Mouse (Mus musculus) heart, embryonic 11.5 days (tissue): ENCODE data around the gene Cln3. TPM values are rescaled to one million over a fixed set of nuclear protein-coding genes. Genes with fewer than 3 reads are reported as not detected.

Experiments
- ATAC-seq: fragments of 200-750 bp; cut with Nextera tagmentation; replicated peaks from 2 replicates; pipeline ENCODE4 v1.8.0; 2017; ENCODE audit warnings: moderate library complexity; ENCODE audit not compliant: insufficient number of reproducible peaks, low FRiP score, low TSS enrichment
- H3K27ac ChIP-seq: fragments of 300-500 bp; sonication (generic); 2 replicates; pipeline ENCODE4 v1.5.1; 2014; ENCODE audit warnings: mild to moderate bottlenecking, low read depth, low read length
- H3K27me3 ChIP-seq: fragments of 300-500 bp; sonication (generic); 2 replicates; pipeline ENCODE4 v1.6.1; 2014; ENCODE audit warnings: mild to moderate bottlenecking, low read length, mixed read lengths; ENCODE audit not compliant: control insufficient read depth, insufficient read depth
- H3K36me3 ChIP-seq: fragments of 300-500 bp; sonication (generic); 2 replicates; pipeline ENCODE4 v1.6.1; 2014; ENCODE audit warnings: mild to moderate bottlenecking, low read length, moderate library complexity, mixed read lengths; ENCODE audit not compliant: control insufficient read depth, insufficient read depth
- H3K4me1 ChIP-seq: fragments of 300-500 bp; sonication (generic); 2 replicates; pipeline ENCODE4 v1.6.1; 2014; ENCODE audit warnings: low read length; ENCODE audit not compliant: control insufficient read depth, insufficient read depth
- H3K4me2 ChIP-seq: fragments of 300-500 bp; sonication (generic); 2 replicates; pipeline ENCODE4 v1.6.1; 2014; ENCODE audit warnings: mild to moderate bottlenecking, moderate library complexity
- H3K4me3 ChIP-seq: fragments of 300-500 bp; sonication (generic); 2 replicates; pipeline ENCODE4 v1.5.1; 2014; ENCODE audit warnings: low read depth, low read length
- H3K9ac ChIP-seq: fragments of 300-500 bp; sonication (generic); 2 replicates; pipeline ENCODE4 v1.6.1; 2014; ENCODE audit warnings: mild to moderate bottlenecking, low read depth, low read length, moderate library complexity
- H3K9me3 ChIP-seq: fragments of 300-500 bp; sonication (generic); replicated peaks from 2 replicates; pipeline ENCODE4 v1.6.1; 2016; ENCODE audit warnings: low read length; ENCODE audit not compliant: control insufficient read depth
- WGBS: fragments of 180-500 bp; shearing (Covaris S2); extraction: QIAGEN DNeasy Blood & Tissue Kit; methylation state at CpG from one replicate; pipeline ENCODE4 v1.1.7; 2014; ENCODE audit not compliant: insufficient replicate concordance; 5-methylcytosine and 5-hydroxymethylcytosine counted together
- polyA plus RNA-seq: library from polyadenylated mRNA; unstranded; fragments of >200 nt; fragmentation: Nextera tagmentation; extraction: Ambion mirVana; gene quantifications from 2 replicates; pipeline ENCODE4 v1.2.1, GENCODE M21; 2014

Gene Cln3
- polyA plus RNA-seq, 1 experiment from 2014 or later = 19.7 TPM

DNA sequence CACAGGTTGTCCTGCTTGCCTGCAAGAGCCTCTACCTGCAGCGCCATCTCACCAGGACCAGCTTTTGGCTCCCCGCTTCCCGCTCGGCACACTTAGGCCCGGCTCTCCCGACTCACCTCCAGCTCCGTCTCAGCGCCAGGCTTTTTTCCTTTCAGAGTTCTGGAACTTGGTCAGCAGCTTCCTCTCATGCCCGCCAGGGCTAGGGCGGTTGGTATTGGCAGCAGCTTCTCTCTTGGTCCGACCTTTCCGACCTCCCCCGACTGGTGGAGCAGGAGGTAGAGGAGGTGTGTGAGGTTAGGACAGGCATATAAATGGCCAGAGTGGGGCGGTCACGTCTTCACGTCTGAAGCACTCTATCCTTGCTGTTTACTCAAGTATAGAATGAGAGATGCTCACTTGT, 39.2 kb upstream of the Cln3 start:
- peaks cover 3% of the 10 kb centered on the region for H3K4me1 ChIP-seq
- no peak overlapping the region for H3K9ac ChIP-seq
- H3K4me2 ChIP-seq = no peak overlapping the region
- no peak for ATAC-seq
- no peaks in the 10 kb centered on the region for H3K27me3 ChIP-seq
- H3K4me3 ChIP-seq = no peak overlapping the region
- WGBS = 59% methylated on average over 16 of the region's 16 CpGs
- no peak overlapping the region for H3K27ac ChIP-seq
- no peaks in the 10 kb centered on the region for H3K9me3 ChIP-seq
- H3K36me3 ChIP-seq = no peaks in the 10 kb centered on the region

DNA sequence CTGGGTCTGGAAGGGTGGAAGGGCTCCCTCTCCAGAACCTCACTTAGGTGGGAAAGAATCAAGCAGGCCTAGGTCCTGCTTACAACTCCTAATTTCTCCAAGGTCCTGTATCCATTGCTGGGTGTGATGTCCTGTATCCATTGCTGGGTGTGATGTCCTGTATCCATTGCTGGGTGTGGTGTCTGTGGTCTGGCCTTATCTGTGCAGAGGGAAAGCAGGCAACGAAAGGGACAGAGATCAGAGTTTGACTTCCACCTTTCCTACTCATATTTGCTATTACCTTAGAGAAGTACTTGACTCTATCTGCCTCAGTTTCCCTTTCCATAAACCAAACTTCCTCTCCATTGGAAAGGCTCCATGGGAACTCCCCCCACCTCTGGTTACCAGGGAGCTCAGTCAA, 37.8 kb upstream of the Cln3 start:
- peaks cover 3% of the 10 kb centered on the region for H3K4me1 ChIP-seq
- H3K9me3 ChIP-seq = no peaks in the 10 kb centered on the region
- no peaks in the 10 kb centered on the region for H3K27me3 ChIP-seq
- no peak overlapping the region for H3K4me2 ChIP-seq
- 59% methylated on average over 1 of the region's 1 CpGs for WGBS
- no peak overlapping the region for H3K9ac ChIP-seq
- no peaks in the 10 kb centered on the region for H3K36me3 ChIP-seq
- H3K27ac ChIP-seq = no peak overlapping the region
- H3K4me3 ChIP-seq = no peak overlapping the region
- no peak for ATAC-seq

DNA sequence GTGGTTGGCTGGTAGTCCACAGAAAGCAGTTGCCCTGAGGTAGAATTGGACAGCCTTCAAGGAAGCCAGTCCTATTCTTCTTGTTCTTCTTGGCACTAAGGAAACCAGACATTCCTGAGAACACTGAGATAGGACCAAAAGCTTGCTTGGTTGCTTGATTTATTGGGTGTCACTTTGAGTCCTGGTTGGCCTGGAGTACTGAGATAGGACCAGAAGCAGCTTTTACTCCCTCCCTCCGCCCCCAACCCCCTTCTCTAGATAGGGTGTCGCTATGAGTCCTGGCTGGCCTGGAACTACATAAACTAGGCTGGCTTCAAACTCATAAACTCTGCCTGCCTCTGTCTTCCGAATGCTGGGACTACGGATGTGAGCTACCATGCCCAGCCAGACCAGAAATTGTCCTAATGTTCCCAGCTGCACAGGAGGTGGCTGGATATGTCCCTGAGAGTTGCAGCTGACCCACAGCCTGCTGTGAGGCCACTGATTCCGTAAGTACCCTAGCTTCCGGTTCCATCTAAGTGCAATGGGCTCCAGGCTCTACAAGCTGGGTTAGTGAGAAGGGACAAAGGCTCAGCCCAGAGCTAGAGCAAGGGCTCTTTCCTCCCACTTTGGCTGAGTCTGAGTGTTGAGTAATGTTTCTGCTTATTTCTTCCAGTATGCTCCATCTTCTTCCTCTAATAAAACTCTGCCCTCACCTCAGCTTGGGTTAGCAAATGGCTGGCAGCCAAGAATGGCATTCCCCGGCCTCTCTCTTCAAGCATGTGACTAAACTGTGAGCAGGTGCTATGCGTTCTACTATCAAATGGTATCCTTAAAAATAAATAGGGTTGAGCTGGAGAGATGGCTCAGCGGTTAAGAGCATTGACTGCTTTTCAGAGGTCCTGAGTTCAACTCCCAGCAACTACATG, 36.1 kb upstream of the Cln3 start:
- Histone ChIP-seq H3K27ac (no peak overlapping the region), H3K4me3 (no peak overlapping the region), H3K4me1 (peaks cover 3% of the 10 kb centered on the region), H3K27me3 (no peaks in the 10 kb centered on the region), H3K4me2 (no peak overlapping the region), H3K36me3 (no peaks in the 10 kb centered on the region), H3K9ac (no peak overlapping the region), H3K9me3 (no peaks in the 10 kb centered on the region)
- no peak for ATAC-seq
- 68% methylated on average over 9 of the region's 9 CpGs for WGBS

DNA sequence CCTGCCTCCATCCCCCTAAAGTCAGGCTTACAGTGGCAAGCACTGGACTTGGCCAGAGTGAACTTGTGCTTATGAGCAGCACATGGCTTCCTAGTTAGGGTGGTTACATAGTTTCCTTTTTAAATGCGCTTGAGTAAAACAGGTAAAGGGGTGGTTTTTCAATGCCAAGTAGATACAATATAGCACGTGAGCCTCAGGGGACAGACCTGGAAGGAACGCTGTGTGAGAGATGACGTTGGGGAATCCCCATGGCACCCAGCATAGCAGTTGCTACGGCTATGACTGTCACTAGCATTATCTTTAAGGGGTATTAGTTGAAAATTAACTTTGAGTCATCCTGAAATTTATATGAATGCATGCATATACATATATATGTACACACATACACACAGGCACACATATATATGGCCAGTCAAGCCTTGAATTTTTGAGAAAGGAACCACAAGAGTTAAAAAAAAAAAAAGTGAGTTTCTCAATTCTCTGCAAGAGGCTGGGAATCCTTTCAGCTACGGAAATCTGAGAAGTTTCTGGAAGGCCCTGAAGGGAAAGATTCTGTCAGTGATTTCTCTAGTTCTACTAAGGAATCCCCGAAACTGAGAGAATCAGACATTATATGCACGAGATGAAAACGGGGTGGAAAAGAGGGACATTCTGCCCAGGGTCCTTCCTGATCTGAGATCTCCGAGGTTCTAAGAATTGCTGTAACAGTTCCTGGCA, 34.1 kb upstream of the Cln3 start:
- Histone ChIP-seq H3K36me3 (no peaks in the 10 kb centered on the region), H3K4me1 (no peaks in the 10 kb centered on the region), H3K4me2 (no peak overlapping the region), H3K9ac (no peak overlapping the region), H3K9me3 (no peaks in the 10 kb centered on the region), H3K27ac (no peak overlapping the region), H3K4me3 (no peak overlapping the region), H3K27me3 (no peaks in the 10 kb centered on the region)
- 74% methylated on average over 10 of the region's 10 CpGs for WGBS
- ATAC-seq = no peak

- ATAC-seq = no peak
- H3K4me2 ChIP-seq = no peak overlapping the region
- 72% methylated on average over 3 of the region's 3 CpGs for WGBS
Measured at GRCm38 (mm10) chr7:126616707-126617106, 31.1 kb upstream of the Cln3 start.

DNA sequence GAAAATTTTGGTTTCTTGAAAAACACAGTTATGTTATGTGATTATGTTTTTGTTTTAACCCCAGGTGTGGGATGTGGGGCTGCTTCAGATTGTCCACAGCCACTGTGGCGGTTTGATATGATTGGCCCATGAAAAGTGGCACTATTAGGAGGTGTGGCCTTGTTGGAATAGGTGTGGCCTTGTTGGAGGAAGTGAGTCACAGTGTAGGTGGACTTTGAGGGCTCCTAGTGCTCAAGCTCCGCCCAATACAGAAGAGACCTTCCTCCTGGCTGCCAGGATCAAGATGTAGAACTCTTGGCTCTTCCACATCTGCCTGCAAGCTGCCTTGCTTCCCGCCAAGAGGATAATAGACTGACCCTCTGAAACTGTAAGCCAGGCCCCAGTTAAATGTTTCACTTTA, 27.1 kb upstream of the Cln3 start:
- H3K4me3 ChIP-seq = no peak overlapping the region
- ATAC-seq = no peak
- no peaks in the 10 kb centered on the region for H3K9me3 ChIP-seq
- 66% methylated on average over 3 of the region's 3 CpGs for WGBS
- H3K4me1 ChIP-seq = no peaks in the 10 kb centered on the region
- no peak overlapping the region for H3K9ac ChIP-seq
- no peak overlapping the region for H3K4me2 ChIP-seq
- no peaks in the 10 kb centered on the region for H3K36me3 ChIP-seq
- H3K27ac ChIP-seq = no peak overlapping the region
- no peaks in the 10 kb centered on the region for H3K27me3 ChIP-seq

More at GRCm38 (mm10) chr7:126616707-126617106, 31.1 kb upstream of the Cln3 start:
- Histone ChIP-seq H3K27me3 (no peaks in the 10 kb centered on the region), H3K4me3 (no peak overlapping the region), H3K27ac (no peak overlapping the region), H3K4me1 (no peaks in the 10 kb centered on the region), H3K36me3 (no peaks in the 10 kb centered on the region), H3K9me3 (no peaks in the 10 kb centered on the region), H3K9ac (no peak overlapping the region)

DNA sequence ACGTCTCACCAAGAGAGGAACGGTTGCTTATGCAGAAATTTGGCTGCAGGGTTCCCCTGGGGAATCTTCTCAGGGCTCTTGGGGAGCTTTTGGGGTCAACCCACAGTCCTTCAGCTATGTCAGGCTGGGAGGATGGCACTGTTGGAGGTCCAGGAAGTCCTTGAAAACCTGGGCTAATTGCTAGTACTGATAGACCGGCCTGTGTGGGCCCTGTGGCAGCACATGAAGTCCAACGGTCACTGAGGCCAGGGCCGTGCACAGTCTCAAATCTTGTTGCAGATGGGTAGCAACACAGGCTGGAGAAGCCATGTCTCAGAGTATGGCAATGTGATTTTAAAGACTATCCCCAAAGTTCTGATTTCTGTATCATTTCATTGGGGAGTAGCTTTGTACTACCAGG, 22.2 kb upstream of the Cln3 start:
- no peak overlapping the region for H3K4me2 ChIP-seq
- no peaks in the 10 kb centered on the region for H3K36me3 ChIP-seq
- H3K27me3 ChIP-seq = no peaks in the 10 kb centered on the region
- H3K9me3 ChIP-seq = no peaks in the 10 kb centered on the region
- no peak overlapping the region for H3K27ac ChIP-seq
- H3K4me1 ChIP-seq = no peaks in the 10 kb centered on the region
- H3K9ac ChIP-seq = no peak overlapping the region
- no peak overlapping the region for H3K4me3 ChIP-seq
- no peak for ATAC-seq
- WGBS = 81% methylated on average over 5 of the region's 5 CpGs

GRCm38 (mm10) chr7:126607064-126607463, 21.4 kb upstream of the Cln3 start:
- Histone ChIP-seq H3K4me2 (no peak overlapping the region), H3K36me3 (no peaks in the 10 kb centered on the region), H3K4me3 (no peak overlapping the region), H3K9me3 (no peaks in the 10 kb centered on the region), H3K4me1 (no peaks in the 10 kb centered on the region), H3K9ac (no peak overlapping the region), H3K27me3 (no peaks in the 10 kb centered on the region), H3K27ac (no peak overlapping the region)
- WGBS = 76% methylated on average over 3 of the region's 3 CpGs
- no peak for ATAC-seq
